Mouse (Mus musculus) liver, embryonic 14.5 days (tissue): ENCODE results near the gene Col2a1.

Experiments
- CTCF ChIP-seq: IDR thresholded peaks from 2 replicates; pipeline ENCODE4 v1.5.1; 2016; ENCODE audit warnings: antibody characterized with exemption, low read depth, control low read depth
- EP300 ChIP-seq: IDR thresholded peaks from 2 replicates; pipeline ENCODE4 v1.6.1; 2016; ENCODE audit warnings: antibody characterized with exemption, low read depth

- TF ChIP-seq CTCF (no peak), EP300 (no peak)
These were observed 62.0 kb downstream of the Col2a1 start for GRCm38 (mm10) chr15:97942538-97942937.
